Mouse (Mus musculus): ENCODE measurements around the gene B3gat2. TPM values are rescaled to one million over a fixed set of nuclear protein-coding genes. Genes with fewer than 3 reads are reported as not detected.

The B3gat2 gene
- polyA plus RNA-seq, 1 experiment from 2014 or later, result 0.77 TPM

- 4% methylated on average over 7 of the region's 7 CpGs for WGBS
- H3K4me3 ChIP-seq, result peak overlapping the region; percentile 68
- peaks cover 67% of the 10 kb centered on the region for H3K27me3 ChIP-seq (ENCODE audit: poor library complexity, severe bottlenecking)
- H3K36me3 ChIP-seq (replicated peaks), result no peaks in the 10 kb centered on the region
- no peaks in the 10 kb centered on the region for H3K9me3 ChIP-seq
- no peak overlapping the region for H3K27ac ChIP-seq
- peak; percentile 23 for DNase-seq (ENCODE audit: extremely low spot score, low spot score)
- H3K4me1 ChIP-seq, result peaks cover 36% of the 10 kb centered on the region
Observed at GRCm38 (mm10) chr1:23763726-23764125, 2.2 kb downstream of the B3gat2 start.

DNA sequence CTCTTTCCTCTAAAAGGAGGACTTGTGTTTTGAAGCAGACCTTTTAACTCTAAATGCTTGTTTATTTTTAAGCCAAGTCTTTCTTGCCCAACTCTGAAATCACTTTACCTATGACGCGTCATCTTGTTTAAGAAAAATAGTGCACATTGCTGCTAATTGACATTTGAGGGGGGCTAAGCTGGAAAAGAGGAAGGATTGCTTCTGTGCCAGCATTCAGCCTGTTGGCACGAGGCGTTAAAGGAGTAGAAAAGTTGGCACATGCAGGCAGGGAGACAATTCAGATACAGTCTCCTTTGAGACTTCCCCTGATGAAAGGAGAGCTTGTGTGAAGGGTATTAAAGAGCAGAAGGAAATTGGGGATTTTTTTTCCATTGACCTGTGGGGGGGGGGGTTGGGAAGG is 3.2 kb downstream of the B3gat2 start:
- 72% methylated on average over 4 of the region's 4 CpGs for WGBS
- no peak for DNase-seq (ENCODE audit: extremely low spot score, low spot score)
- Histone ChIP-seq H3K9me3 (no peaks in the 10 kb centered on the region), H3K4me3 (no peak overlapping the region), H3K36me3 (replicated peaks) (no peaks in the 10 kb centered on the region), H3K4me1 (peaks cover 36% of the 10 kb centered on the region), H3K27me3 (ENCODE audit: poor library complexity, severe bottlenecking) (peaks cover 57% of the 10 kb centered on the region), H3K27ac (no peak overlapping the region)

- 66% methylated on average over 3 of the region's 3 CpGs for WGBS
- no peak overlapping the region for H3K27ac ChIP-seq
- no peaks in the 10 kb centered on the region for H3K36me3 ChIP-seq (replicated peaks)
- no peaks in the 10 kb centered on the region for H3K27me3 ChIP-seq (ENCODE audit: poor library complexity, severe bottlenecking)
- H3K4me3 ChIP-seq, result no peak overlapping the region
- no peaks in the 10 kb centered on the region for H3K4me1 ChIP-seq
- DNase-seq (ENCODE audit: extremely low spot score, low spot score), result no peak
- H3K9me3 ChIP-seq, result no peaks in the 10 kb centered on the region
Observed at GRCm38 (mm10) chr1:23773039-23773438, 11.5 kb downstream of the B3gat2 start.

- Histone ChIP-seq H3K4me3 (no peak overlapping the region), H3K36me3 (replicated peaks) (no peaks in the 10 kb centered on the region), H3K4me1 (no peaks in the 10 kb centered on the region), H3K27ac (no peak overlapping the region), H3K27me3 (ENCODE audit: poor library complexity, severe bottlenecking) (no peaks in the 10 kb centered on the region), H3K9me3 (no peaks in the 10 kb centered on the region)
- 52% methylated on average over 11 of the region's 11 CpGs for WGBS
- DNase-seq (ENCODE audit: extremely low spot score, low spot score), result peak; percentile 75
Observed at GRCm38 (mm10) chr1:23792737-23793533, 31.4 kb downstream of the B3gat2 start.

DNA sequence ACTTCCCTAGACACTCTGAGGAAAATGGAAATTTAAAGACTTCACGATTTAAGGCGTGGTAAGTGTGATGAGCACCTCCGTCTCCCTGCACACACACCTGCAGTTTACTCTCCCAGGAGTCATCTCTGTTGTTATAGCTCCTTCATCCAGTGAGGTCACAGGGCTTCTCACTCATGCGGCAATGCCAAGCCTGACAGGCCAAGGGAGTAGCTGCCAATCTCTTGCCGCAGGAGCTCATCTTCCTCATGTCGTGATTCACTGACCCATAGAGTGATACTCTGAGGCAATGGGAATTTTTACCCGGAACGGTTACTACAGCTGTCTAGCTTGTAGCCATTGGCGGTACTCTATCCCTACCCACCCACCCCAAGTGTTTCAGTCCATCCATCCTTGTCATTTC is 36.8 kb downstream of the B3gat2 start:
- Histone ChIP-seq H3K9me3 (no peaks in the 10 kb centered on the region), H3K36me3 (replicated peaks) (no peaks in the 10 kb centered on the region), H3K27me3 (ENCODE audit: poor library complexity, severe bottlenecking) (no peaks in the 10 kb centered on the region), H3K4me3 (no peak overlapping the region), H3K4me1 (no peaks in the 10 kb centered on the region), H3K27ac (no peak overlapping the region)
- no peak for DNase-seq (ENCODE audit: extremely low spot score, low spot score)
- WGBS, result 90% methylated on average over 9 of the region's 9 CpGs

GRCm38 (mm10) chr1:23821615-23822014 is 60.1 kb downstream of the B3gat2 start:
- Histone ChIP-seq H3K9me3 (no peaks in the 10 kb centered on the region), H3K27me3 (ENCODE audit: poor library complexity, severe bottlenecking) (no peaks in the 10 kb centered on the region), H3K27ac (no peak overlapping the region), H3K36me3 (replicated peaks) (no peaks in the 10 kb centered on the region), H3K4me1 (no peaks in the 10 kb centered on the region), H3K4me3 (no peak overlapping the region)
- no peak for DNase-seq (ENCODE audit: extremely low spot score, low spot score)
- WGBS, result 74% methylated on average over 5 of the region's 5 CpGs

DNA sequence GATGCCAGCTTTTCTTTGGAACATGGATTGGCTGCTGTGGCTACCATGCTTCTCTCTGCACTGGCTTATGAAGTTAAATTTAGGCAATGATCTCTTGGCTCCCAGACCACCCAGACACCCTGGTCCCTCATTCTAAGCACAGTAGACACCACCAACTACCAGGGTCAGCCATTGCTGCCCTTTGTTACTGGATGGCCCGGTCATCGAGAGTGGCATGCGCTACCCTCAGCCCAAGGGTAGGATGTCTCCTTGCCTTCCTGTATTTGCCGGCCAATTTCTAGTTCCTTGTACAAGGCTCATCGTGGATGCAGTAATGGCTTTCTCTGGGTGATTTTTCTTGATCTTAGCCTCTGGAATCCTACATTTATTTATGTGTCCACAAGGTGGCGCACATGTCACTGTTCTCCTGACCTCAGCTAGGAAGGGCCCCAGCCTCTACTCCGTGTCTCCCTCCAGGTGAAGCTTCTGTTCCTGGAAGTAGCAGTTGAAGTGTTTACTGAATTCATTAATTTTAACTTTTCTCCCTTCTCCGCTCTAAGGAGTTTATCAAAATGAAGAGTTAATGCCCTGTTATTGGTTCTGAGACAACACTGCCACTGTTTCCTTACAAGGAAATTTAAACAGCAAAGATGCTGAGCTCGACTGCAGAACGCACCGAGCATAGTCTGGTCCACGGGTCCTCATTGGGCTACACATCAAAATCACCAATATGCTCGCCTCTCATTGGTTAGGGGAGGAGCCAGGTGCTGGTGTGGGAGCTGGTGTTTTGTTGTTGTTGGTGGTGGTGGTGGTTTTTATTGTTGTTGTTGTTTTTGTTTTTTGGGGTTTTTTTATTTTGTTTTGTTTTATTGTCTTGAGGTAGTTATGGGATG is 65.6 kb downstream of the B3gat2 start:
- H3K36me3 ChIP-seq (replicated peaks), result no peaks in the 10 kb centered on the region
- no peaks in the 10 kb centered on the region for H3K27me3 ChIP-seq (ENCODE audit: poor library complexity, severe bottlenecking)
- no peak overlapping the region for H3K27ac ChIP-seq
- no peaks in the 10 kb centered on the region for H3K9me3 ChIP-seq
- peak; percentile 47 for DNase-seq (ENCODE audit: extremely low spot score, low spot score)
- H3K4me3 ChIP-seq, result no peak overlapping the region
- WGBS, result 48% methylated on average over 13 of the region's 13 CpGs
- no peaks in the 10 kb centered on the region for H3K4me1 ChIP-seq

- no peak for DNase-seq (ENCODE audit: extremely low spot score, low spot score)
- H3K9me3 ChIP-seq, result no peaks in the 10 kb centered on the region
- no peak overlapping the region for H3K27ac ChIP-seq
- 91% methylated on average over 7 of the region's 7 CpGs for WGBS
- peaks cover 6% of the 10 kb centered on the region; the same call in 1 of the 2 replicates for H3K4me1 ChIP-seq
- H3K27me3 ChIP-seq (ENCODE audit: poor library complexity, severe bottlenecking), result no peaks in the 10 kb centered on the region
- H3K4me3 ChIP-seq, result no peak overlapping the region
- no peaks in the 10 kb centered on the region for H3K36me3 ChIP-seq (replicated peaks)
Observed at GRCm38 (mm10) chr1:23834246-23834645, 72.7 kb downstream of the B3gat2 start.

- Histone ChIP-seq H3K27ac (no peak overlapping the region), H3K36me3 (replicated peaks) (no peaks in the 10 kb centered on the region), H3K4me1 (peaks cover 6% of the 10 kb centered on the region; the same call in 1 of the 2 replicates), H3K4me3 (no peak overlapping the region), H3K9me3 (no peaks in the 10 kb centered on the region), H3K27me3 (ENCODE audit: poor library complexity, severe bottlenecking) (no peaks in the 10 kb centered on the region)
- no peak for DNase-seq (ENCODE audit: extremely low spot score, low spot score)
- 78% methylated on average over 9 of the region's 9 CpGs for WGBS
Observed at GRCm38 (mm10) chr1:23834819-23835218, 73.3 kb downstream of the B3gat2 start.

DNA sequence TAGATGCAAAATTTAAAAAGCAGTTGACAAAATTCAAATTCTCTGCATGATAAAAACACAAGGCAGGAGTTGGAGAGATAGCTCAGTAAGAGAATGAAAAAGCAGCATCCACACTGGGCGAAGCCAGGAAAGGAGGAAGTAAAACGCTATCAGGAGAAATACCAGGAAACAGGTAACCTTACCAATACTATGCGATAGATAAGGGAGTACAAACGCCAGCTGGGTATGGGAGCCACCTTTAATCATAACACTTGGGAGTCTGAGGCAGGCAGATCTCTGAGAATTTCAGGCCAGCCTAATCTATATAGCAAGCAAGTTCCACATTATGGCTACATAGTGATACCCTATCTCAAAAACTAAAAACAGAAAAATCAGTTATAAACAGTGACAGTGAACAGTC is 75.1 kb downstream of the B3gat2 start:
- no peaks in the 10 kb centered on the region for H3K27me3 ChIP-seq (ENCODE audit: poor library complexity, severe bottlenecking)
- H3K27ac ChIP-seq, result no peak overlapping the region
- H3K4me3 ChIP-seq, result no peak overlapping the region
- peaks cover 6% of the 10 kb centered on the region; the same call in 1 of the 2 replicates for H3K4me1 ChIP-seq
- 94% methylated on average over 4 of the region's 4 CpGs for WGBS
- DNase-seq (ENCODE audit: extremely low spot score, low spot score), result no peak
- H3K36me3 ChIP-seq (replicated peaks), result no peaks in the 10 kb centered on the region
- H3K9me3 ChIP-seq, result no peaks in the 10 kb centered on the region

DNA sequence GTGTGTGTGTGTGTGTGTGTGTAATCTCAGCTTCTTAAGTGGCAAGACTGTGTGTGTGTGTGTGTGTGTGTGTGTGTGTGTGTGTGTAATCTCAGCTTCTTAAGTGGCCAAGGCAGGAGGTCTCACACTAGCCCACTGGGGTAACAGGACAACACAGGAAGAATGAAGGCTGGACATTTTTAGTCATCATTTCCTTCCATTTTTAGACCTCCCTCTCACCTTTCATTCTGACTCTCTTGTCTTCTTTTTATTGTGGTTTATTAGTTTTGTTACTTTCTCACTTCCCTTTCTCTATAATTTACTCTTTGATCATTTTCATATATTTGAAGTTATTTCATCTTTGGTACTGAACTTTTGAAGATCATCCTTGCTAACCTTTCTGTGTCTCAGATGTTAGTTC is 79.4 kb downstream of the B3gat2 start:
- Histone ChIP-seq H3K27ac (no peak overlapping the region), H3K4me1 (no peaks in the 10 kb centered on the region), H3K9me3 (no peaks in the 10 kb centered on the region), H3K36me3 (replicated peaks) (peaks cover 22% of the 10 kb centered on the region), H3K27me3 (ENCODE audit: poor library complexity, severe bottlenecking) (no peaks in the 10 kb centered on the region), H3K4me3 (no peak overlapping the region)
- no peak for DNase-seq (ENCODE audit: extremely low spot score, low spot score)

GRCm38 (mm10) chr1:23842629-23843028 is 81.1 kb downstream of the B3gat2 start:
- H3K36me3 ChIP-seq (replicated peaks), result peaks cover 34% of the 10 kb centered on the region
- no peaks in the 10 kb centered on the region for H3K27me3 ChIP-seq (ENCODE audit: poor library complexity, severe bottlenecking)
- no peaks in the 10 kb centered on the region for H3K4me1 ChIP-seq
- H3K9me3 ChIP-seq, result no peaks in the 10 kb centered on the region
- H3K4me3 ChIP-seq, result no peak overlapping the region
- H3K27ac ChIP-seq, result no peak overlapping the region
- DNase-seq (ENCODE audit: extremely low spot score, low spot score), result no peak
- WGBS, result 77% methylated on average over 3 of the region's 3 CpGs

DNA sequence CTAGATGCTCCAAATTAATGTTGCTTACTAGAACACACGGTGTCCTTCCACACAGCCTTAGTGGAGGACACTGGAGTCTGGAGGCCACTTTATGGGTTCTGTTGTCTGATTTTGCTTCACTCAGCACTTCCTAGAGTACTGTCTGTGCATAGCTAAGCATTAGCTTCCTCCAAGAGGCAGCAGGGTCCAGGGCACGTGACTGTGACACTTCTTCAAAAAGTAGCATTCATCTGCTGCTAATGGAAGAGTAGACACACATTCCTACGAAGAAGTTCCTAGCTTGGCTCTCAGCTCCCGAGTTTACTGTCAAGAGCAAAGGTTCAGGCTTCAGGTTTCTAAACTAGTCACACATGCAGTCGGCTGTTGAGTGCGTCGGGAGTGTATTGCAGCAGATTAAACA is 82.2 kb downstream of the B3gat2 start:
- Histone ChIP-seq H3K36me3 (replicated peaks) (peaks cover 45% of the 10 kb centered on the region), H3K9me3 (no peaks in the 10 kb centered on the region), H3K4me3 (no peak overlapping the region), H3K4me1 (no peaks in the 10 kb centered on the region), H3K27ac (no peak overlapping the region), H3K27me3 (ENCODE audit: poor library complexity, severe bottlenecking) (no peaks in the 10 kb centered on the region)
- 90% methylated on average over 7 of the region's 7 CpGs for WGBS
- no peak for DNase-seq (ENCODE audit: extremely low spot score, low spot score)
